Mouse (Mus musculus): ENCODE data around the gene Alppl2.

The Alppl2 gene

DNA sequence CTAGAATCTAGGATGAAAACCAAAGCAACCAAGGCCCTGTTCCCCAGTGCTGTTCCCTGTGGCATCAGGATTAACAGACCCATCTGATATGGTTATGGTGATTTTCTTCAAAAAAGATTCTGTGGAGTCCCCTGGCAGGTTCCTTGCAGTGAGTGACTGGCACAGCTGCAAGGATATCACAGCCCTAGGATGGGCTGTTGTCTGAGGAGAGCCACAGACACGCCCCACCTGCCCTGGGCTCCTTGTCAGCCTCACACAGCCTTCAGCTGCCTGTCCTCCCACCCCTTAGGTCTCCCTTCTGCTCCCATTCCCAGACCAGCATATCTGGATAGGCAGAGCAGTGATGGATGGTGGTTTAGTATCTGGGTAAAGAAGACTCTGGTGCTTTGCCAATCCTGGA is 39.0 kb downstream of the Alppl2 start:
- no peak for DNase-seq (ENCODE audit: low spot score in 2 of 2)

DNA sequence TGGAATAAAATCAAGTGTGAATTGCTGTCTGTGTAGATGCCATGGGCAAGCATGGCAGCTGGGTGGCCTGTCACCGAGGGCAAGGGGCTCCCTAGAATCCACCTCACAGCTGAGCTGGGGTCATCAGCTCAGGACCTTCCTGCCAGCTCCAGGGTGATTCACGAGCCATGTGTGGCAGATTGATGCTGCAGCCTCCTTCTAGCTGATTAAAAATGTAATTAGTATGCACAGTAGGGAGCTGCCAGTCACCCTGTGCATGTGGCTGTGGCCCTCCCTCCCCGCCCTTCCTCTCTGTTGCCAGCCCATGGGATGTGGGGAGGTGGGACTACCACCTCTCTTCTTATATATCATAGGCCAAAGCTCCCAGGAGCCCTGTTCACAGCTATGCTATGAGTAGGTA is 39.7 kb downstream of the Alppl2 start:
- DNase-seq (ENCODE audit: low spot score in 2 of 2), result no peak

DNA sequence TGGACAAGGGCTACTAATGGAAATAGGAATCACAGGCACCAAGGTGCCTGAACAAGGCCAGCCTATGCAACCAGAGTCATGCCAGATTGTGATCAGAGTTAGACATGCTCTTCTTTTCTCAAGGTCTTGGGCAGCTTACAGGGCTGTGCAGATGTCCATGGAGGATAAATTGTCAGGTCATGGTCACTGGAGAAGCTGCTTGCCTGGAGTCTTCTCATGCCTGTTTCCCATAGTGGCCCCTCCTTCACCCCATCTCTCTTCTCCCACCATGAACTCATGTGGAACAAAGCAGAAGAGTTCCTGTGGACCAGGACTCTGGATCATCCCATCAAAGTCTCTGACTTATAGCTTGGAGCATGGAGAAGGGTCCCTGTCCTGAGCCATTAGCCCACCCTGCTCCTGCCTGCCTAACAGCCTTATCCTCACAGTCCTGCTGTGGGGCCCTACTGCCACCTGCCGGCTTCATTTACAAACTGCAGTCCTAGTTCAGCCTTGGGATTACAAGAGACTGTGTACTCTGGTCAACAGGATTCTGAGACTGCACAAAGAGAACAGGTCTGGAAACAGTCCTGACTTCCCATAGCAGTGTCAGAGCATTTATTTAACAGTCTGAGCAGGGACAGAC is 47.8 kb downstream of the Alppl2 start:
- DNase-seq (ENCODE audit: low spot score in 2 of 2), result peak; percentile 65 to 70

DNA sequence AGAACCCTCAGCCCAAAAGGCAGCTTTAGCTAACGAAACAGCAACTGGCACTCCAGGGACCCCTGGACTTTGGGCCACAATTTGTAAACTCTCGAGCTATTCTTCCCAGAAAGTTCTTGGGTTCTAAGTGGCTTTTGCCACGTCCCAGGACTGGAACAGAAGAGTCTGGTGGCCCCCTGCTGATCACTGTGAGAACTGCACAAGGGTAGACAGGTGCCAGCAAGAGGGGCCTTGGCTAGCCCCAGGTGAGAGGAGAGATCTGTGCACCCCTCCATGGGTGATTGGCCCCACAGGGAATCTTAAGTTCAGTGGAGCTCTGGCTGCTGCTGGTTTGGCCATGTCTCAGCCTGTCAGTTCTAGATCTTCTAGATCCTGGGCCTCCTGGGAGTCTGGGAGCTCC is 48.6 kb downstream of the Alppl2 start:
- DNase-seq (ENCODE audit: low spot score in 2 of 2), result peak; percentile 59 to 64

DNA sequence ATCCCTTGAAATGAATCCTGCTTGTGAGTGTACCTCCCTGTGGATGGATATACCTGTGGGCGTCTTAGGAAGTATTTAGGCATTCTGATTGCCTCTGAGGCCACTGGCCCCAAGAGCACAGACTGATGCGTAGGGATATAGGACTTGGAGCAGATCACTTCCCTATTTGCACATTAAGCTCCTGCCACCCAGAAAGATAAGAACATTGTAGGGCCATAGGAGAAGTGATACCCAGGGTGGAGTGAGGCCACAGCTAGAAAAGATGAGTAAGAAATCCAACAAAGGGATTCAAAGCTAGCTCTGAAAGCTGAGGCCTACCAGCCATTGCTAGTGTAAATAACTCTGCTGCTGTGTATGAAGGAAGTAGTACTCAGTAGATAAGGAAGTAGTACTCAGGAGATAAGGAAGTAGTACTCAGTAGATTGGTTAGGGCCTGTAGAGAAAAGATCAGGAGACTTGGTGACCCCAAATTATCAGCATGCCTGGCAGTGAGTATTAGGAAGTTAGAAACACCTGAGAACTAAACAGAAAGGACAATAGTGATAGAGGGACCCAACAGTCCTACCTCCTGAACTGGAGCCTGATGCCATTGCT is 51.2 kb downstream of the Alppl2 start:
- no peak for DNase-seq (ENCODE audit: low spot score in 2 of 2)
